Mouse (Mus musculus): ENCODE results near the gene 1600015I10Rik.
"Not testable (repeated sequence)": the region's sequence is repeated elsewhere in the genome, so short reads cannot be mapped to it uniquely, and the experiment has no call there.

1600015I10Rik gene

DNA sequence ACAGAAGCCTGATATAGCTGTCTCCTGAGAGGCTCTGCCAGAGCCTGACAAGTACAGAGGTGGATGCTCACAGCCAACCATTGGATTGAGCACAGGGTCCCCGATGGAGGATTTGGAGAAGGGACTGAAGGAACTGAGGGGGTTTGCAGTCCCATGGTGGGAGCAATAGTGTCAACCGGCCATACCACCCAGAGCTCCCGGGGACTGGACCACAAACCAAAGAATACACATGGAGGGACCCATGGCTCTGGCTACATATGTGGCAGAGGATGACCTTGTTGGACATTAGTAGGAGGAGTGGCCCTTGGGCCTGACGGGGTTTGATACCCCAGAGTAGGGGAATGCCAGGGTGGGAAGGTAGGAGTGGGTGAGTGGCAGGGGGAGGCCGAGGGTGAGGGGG, 37.0 kb downstream of the 1600015I10Rik start:
- DNase-seq (ENCODE audit: low spot score in 2 of 2): not testable (repeated sequence)

DNA sequence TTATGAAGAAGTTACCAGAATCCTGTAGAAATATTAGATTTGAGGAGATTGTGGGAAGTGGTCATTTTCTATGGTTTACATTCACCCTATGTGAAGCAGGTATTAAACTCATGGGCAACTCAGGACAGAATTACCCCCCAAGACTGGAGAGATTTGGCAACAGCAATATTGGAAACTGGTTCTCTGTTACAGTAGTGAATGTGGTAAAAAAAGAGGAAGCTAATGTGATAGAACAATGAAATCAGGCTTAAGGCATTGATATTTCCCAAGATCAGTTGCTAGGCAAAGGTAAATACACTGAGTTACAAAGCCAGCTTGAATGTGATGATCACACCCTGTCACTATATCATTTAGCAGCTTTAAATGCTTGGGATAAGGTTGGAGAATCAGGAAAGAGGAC, 38.2 kb downstream of the 1600015I10Rik start:
- no peak for DNase-seq (ENCODE audit: low spot score in 2 of 2)

DNA sequence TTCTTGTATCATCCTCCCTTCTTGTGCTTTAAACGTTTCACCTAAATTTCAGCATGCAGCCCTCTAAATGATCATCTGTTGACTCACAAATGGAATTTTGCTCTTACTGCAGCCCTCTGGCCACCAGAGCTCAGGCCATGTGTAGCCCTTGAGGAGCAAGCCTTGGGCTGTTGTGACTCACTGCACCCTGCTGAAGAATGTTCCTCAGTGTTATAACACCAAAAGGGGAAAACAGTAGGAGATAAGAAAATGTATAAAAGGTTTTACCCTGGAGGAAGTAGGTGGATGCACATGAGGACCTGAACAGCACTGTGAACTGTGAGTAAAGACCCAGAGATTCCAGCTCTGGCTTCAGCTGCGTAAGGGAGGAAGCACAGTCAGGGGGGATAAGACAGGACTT, 45.0 kb downstream of the 1600015I10Rik start, which contains the start of gene Doxl2:
Doxl2 (plus strand) TSS at position 301 of the 400 bp plus-strand sequence.
- no peak for DNase-seq (ENCODE audit: low spot score in 2 of 2)

DNA sequence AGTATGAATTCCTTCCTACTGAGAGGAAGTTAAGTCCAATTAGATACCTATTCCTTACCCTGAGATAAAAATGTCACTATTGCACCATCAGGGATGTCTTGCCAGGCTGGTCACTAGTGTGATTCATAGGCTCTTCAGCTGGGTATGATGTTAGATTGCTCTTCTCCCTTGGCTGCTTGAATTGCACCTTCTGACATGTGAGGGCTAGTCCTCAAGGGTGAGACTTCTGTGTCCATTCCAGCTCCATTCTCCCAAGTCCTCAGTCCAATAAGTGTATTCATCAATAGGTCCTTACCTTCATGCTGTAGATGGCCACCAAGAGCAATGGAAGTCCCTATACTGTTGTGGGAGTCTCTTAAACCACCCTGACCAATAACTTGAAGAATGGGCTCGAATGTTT, 49.9 kb downstream of the 1600015I10Rik start:
- no peak for DNase-seq (ENCODE audit: low spot score in 2 of 2)

DNA sequence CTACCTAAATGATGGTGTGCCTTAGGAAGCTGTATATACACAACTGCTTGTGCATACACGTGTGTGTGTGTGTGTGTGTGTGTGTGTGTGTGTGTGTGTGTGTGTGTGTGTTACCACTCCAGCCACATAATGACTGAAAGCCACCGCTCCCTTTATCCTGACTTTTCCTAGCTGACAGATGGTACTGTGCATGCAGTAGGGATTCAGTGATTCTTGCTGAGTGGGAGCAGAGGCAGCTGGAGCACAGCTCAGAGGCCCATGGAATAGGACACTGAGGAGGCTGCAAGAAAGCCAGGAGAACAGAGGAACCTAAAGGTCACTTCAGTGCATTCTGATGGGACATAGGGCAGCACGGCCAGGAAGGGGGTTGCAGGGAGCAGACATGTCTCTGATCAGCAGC, 52.6 kb downstream of the 1600015I10Rik start:
- peak; percentile 10 to 22 for DNase-seq (ENCODE audit: low spot score in 2 of 2)
